Mouse (Mus musculus): ENCODE data around the gene Rwdd3. TPM values are rescaled to one million over a fixed set of nuclear protein-coding genes. Genes with fewer than 3 reads are reported as not detected.

Gene Rwdd3
- total and polyA plus RNA-seq, 2 experiments from 2014 or later: 16.4 to 19.6 TPM

DNA sequence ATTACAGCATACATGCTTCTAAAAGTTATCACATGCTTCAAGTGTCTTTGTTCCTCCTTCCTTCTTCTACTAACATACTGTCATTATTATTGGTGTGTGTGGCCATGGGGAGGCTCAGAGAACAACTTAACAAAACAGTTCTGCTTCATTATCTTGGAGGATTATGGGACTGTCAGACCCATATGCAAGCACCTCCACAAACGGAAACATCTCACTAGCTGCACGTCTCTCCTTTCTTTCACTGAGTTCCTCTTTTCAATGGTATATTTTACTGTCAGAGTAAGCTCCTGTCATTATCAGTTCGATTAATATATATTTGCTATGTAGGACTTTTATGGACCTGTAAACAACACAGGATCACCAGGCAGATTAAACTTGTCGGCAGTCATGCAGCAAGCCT is 11.1 kb downstream of the Rwdd3 start:
- Histone ChIP-seq H3K9ac (no peak overlapping the region), H3K36me3 (ENCODE audit: insufficient read depth) (no peaks in the 10 kb centered on the region), H3K27me3 (ENCODE audit: insufficient read depth, low read length) (no peaks in the 10 kb centered on the region), H3K9me3 (ENCODE audit: low read length) (no peaks in the 10 kb centered on the region), H3K4me1 (ENCODE audit: insufficient read depth) (0 out of 2 replicates have a peak, but pooled peaks cover 12% of the 10 kb centered on the region), H3K4me2 (ENCODE audit: low read depth) (no peak overlapping the region), H3K4me3 (ENCODE audit: low read depth, low read length) (no peak overlapping the region), H3K27ac (ENCODE audit: low read depth, low read length) (no peak overlapping the region)
- TF ChIP-seq CTCF (IDR thresholded peaks at IDR 0.05; ENCODE audit: low read depth): no peak
- WGBS: 59% methylated on average over 4 of the region's 4 CpGs
- ATAC-seq (no peak), DNase-seq (no peak)

GRCm38 (mm10) chr3:121159566-121159965 is 11.9 kb downstream of the Rwdd3 start:
- Histone ChIP-seq H3K4me2 (ENCODE audit: low read depth) (no peak overlapping the region; the same call in 1 of the 2 replicates), H3K9ac (no peak overlapping the region), H3K4me3 (ENCODE audit: low read depth, low read length) (no peak overlapping the region), H3K27ac (ENCODE audit: low read depth, low read length) (0 out of 2 replicates have a peak overlapping the region, but pooled peaks have one; percentile 55), H3K9me3 (ENCODE audit: low read length) (no peaks in the 10 kb centered on the region), H3K27me3 (ENCODE audit: insufficient read depth, low read length) (no peaks in the 10 kb centered on the region), H3K4me1 (ENCODE audit: insufficient read depth) (0 out of 2 replicates have a peak, but pooled peaks cover 12% of the 10 kb centered on the region), H3K36me3 (ENCODE audit: insufficient read depth) (no peaks in the 10 kb centered on the region)
- ATAC-seq (0 out of 2 replicates have a peak, but pooled peaks have one; percentile 16), DNase-seq (peak; percentile 19)
- WGBS: 50% methylated on average over 10 of the region's 10 CpGs
- TF ChIP-seq CTCF (IDR thresholded peaks at IDR 0.05; ENCODE audit: low read depth): peak; percentile 41

GRCm38 (mm10) chr3:121158901-121159351 is 12.6 kb downstream of the Rwdd3 start:
- H3K4me3 ChIP-seq (ENCODE audit: low read depth, low read length): peak overlapping the region; percentile 21; the same call in 1 of the 2 replicates
- H3K9ac ChIP-seq: no peak overlapping the region

DNA sequence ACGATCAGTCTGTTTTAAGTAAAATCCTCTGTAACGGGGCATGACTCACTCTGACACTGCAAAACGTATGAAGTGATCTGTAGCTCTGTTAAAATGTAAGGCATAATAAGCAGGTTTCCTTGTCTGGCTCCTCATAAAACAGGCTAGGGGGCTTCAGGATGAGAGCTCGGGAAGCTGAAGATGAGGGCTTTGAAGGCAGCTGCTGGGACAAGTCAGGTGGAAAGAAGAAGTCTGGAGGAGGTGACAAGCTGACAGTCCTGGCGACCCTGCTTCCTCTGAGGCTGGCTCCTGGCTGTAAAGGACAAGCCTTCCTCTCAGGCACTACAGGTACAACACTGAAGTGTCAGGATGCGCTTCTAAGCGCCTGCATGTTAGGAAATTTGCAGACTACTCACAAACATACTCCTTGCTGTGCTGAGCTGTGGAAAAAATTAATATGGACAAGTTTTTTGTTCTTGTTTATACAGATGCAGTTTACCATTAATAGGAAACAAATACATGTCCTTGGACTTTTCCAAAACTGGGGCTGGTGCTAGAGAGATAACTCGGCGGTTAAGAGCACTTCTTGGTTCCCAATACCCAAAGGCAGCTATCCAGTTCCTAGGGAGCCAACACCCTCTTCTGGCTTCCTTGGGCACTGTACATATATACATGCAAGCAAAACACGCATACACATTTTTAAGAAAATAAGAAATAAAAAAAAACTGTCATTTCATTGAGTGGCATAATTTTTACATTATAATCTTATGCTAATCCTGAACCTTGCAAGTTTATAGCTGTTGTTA is 13.8 kb downstream of the Rwdd3 start:
- 53% methylated on average over 10 of the region's 10 CpGs for WGBS
- Histone ChIP-seq H3K27ac (ENCODE audit: low read depth, low read length) (peak overlapping the region; percentile 45), H3K4me3 (ENCODE audit: low read depth, low read length) (no peak overlapping the region; the same call in 1 of the 2 replicates), H3K36me3 (ENCODE audit: insufficient read depth) (no peaks in the 10 kb centered on the region), H3K9ac (0 out of 2 replicates have a peak overlapping the region, but pooled peaks have one; percentile 18), H3K9me3 (ENCODE audit: low read length) (no peaks in the 10 kb centered on the region), H3K27me3 (ENCODE audit: insufficient read depth, low read length) (no peaks in the 10 kb centered on the region), H3K4me1 (ENCODE audit: insufficient read depth) (0 out of 2 replicates have a peak, but pooled peaks cover 12% of the 10 kb centered on the region), H3K4me2 (ENCODE audit: low read depth) (peak overlapping the region; percentile 34)
- ATAC-seq (no peak), DNase-seq (peak; percentile 40)
- peak; percentile 11; the same call in 1 of the 2 replicates for TF ChIP-seq CTCF (IDR thresholded peaks at IDR 0.05; ENCODE audit: low read depth)

More at GRCm38 (mm10) chr3:121158901-121159351, 12.6 kb downstream of the Rwdd3 start:
- H3K9me3 ChIP-seq (ENCODE audit: low read length): no peaks in the 10 kb centered on the region
- no peak for TF ChIP-seq CTCF (IDR thresholded peaks at IDR 0.05; ENCODE audit: low read depth)
- no peaks in the 10 kb centered on the region for H3K27me3 ChIP-seq (ENCODE audit: insufficient read depth, low read length)
- 0 out of 2 replicates have a peak, but pooled peaks cover 12% of the 10 kb centered on the region for H3K4me1 ChIP-seq (ENCODE audit: insufficient read depth)
- H3K4me2 ChIP-seq (ENCODE audit: low read depth): peak overlapping the region; percentile 29; the same call in 1 of the 2 replicates
- 53% methylated on average over 16 of the region's 16 CpGs for WGBS
- ATAC-seq (0 out of 2 replicates have a peak, but pooled peaks have one; percentile 12), DNase-seq (peak; percentile 48)
- H3K36me3 ChIP-seq (ENCODE audit: insufficient read depth): no peaks in the 10 kb centered on the region
- 0 out of 2 replicates have a peak overlapping the region, but pooled peaks have one; percentile 55 for H3K27ac ChIP-seq (ENCODE audit: low read depth, low read length)

GRCm38 (mm10) chr3:121156451-121157186 is 14.9 kb downstream of the Rwdd3 start:
- DNase-seq: peak; percentile 49
- 0 out of 2 replicates have a peak, but pooled peaks cover 12% of the 10 kb centered on the region for H3K4me1 ChIP-seq (ENCODE audit: insufficient read depth)
- H3K9me3 ChIP-seq (ENCODE audit: low read length): no peaks in the 10 kb centered on the region
- H3K4me2 ChIP-seq (ENCODE audit: low read depth): peak overlapping the region; percentile 40
- no peak for TF ChIP-seq CTCF (IDR thresholded peaks at IDR 0.05; ENCODE audit: low read depth)
- peak; percentile 58; the same call in 1 of the 2 replicates for ATAC-seq
- no peaks in the 10 kb centered on the region for H3K36me3 ChIP-seq (ENCODE audit: insufficient read depth)
- H3K4me3 ChIP-seq (ENCODE audit: low read depth, low read length): peak overlapping the region; percentile 20; the same call in 1 of the 2 replicates
- H3K27ac ChIP-seq (ENCODE audit: low read depth, low read length): peak overlapping the region; percentile 74
- no peaks in the 10 kb centered on the region for H3K27me3 ChIP-seq (ENCODE audit: insufficient read depth, low read length)
- 31% methylated on average over 11 of the region's 11 CpGs for WGBS
- H3K9ac ChIP-seq: 0 out of 2 replicates have a peak overlapping the region, but pooled peaks have one; percentile 14

GRCm38 (mm10) chr3:121156043-121156442 is 15.5 kb downstream of the Rwdd3 start:
- DNase-seq (no peak), ATAC-seq (peak; percentile 77)
- peak overlapping the region; percentile 74; the same call in 1 of the 2 replicates for H3K27ac ChIP-seq (ENCODE audit: low read depth, low read length)
- no peaks in the 10 kb centered on the region for H3K27me3 ChIP-seq (ENCODE audit: insufficient read depth, low read length)
- H3K4me3 ChIP-seq (ENCODE audit: low read depth, low read length): peak overlapping the region; percentile 20
- H3K4me1 ChIP-seq (ENCODE audit: insufficient read depth): 0 out of 2 replicates have a peak, but pooled peaks cover 12% of the 10 kb centered on the region
- H3K9ac ChIP-seq: 0 out of 2 replicates have a peak overlapping the region, but pooled peaks have one; percentile 14
- peak overlapping the region; percentile 40 for H3K4me2 ChIP-seq (ENCODE audit: low read depth)
- no peak for TF ChIP-seq CTCF (IDR thresholded peaks at IDR 0.05; ENCODE audit: low read depth)
- WGBS: 9% methylated on average over 7 of the region's 7 CpGs
- no peaks in the 10 kb centered on the region for H3K36me3 ChIP-seq (ENCODE audit: insufficient read depth)
- H3K9me3 ChIP-seq (ENCODE audit: low read length): no peaks in the 10 kb centered on the region
